Mouse (Mus musculus): ENCODE results near the gene Trim72.
"Not testable (repeated sequence)": the region's sequence is repeated elsewhere in the genome, so short reads cannot be mapped to it uniquely, and the experiment has no call there.

Trim72 gene

DNA sequence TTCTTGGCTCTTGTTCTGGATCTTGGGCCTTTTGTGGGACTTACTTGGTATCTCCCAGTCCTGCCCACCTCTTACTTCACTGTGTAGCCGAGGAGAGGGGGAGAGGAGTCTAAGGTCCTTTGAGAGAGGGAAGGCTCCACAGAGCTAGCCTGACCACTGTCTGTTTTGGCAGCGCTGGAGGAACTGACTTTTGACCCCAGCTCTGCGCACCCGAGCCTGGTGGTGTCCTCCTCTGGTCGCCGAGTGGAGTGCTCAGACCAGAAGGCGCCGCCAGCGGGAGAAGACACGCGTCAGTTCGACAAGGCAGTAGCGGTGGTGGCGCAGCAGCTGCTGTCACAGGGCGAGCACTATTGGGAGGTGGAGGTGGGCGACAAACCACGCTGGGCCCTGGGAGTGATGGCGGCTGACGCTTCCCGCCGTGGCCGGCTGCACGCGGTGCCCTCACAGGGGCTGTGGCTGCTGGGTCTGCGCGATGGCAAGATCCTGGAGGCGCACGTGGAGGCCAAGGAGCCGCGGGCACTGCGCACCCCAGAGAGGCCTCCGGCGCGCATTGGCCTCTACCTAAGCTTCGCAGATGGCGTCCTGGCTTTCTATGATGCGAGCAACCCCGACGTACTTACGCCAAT, 6.1 kb downstream of the Trim72 start:
- no peak for DNase-seq (ENCODE audit: low read depth)

GRCm38 (mm10) chr7:128012136-128012780, 8.5 kb downstream of the Trim72 start:
- DNase-seq (ENCODE audit: low read depth): no peak

GRCm38 (mm10) chr7:128013116-128013515, 9.4 kb downstream of the Trim72 start:
- no peak for DNase-seq (ENCODE audit: low read depth)

DNA sequence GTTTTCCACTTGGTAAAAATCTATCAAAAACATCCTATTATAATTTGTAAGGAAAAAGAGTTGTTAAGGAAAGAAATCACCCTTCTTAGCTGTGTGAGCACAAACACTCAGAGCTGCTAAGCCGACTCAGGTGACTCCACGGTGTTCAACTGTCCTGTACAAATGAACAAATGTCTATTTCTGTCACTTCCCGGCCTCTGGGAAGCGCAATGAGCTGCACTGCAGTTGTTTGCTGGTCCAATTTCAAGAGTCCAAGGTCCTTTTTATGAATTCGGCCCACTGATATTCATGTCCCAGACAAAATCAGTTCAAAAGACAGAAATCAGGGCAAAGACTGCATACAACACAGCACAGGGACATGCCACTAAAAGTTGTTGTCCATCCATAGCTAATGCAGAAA, 12.4 kb downstream of the Trim72 start:
- not testable (repeated sequence) for DNase-seq (ENCODE audit: low read depth)

GRCm38 (mm10) chr7:128016650-128017049, 12.9 kb downstream of the Trim72 start:
- no peak for DNase-seq (ENCODE audit: low read depth)

GRCm38 (mm10) chr7:128018275-128018674, 14.5 kb downstream of the Trim72 start:
- no peak for DNase-seq (ENCODE audit: low read depth)

- no peak for DNase-seq (ENCODE audit: low read depth)
Observed at GRCm38 (mm10) chr7:128019187-128019586, 15.4 kb downstream of the Trim72 start.

- DNase-seq (ENCODE audit: low read depth): no peak
Observed at GRCm38 (mm10) chr7:128022974-128023373, 19.2 kb downstream of the Trim72 start.

- DNase-seq (ENCODE audit: low read depth): no peak
Observed at GRCm38 (mm10) chr7:128023565-128023964, 19.8 kb downstream of the Trim72 start.

- DNase-seq (ENCODE audit: low read depth): no peak
Observed at GRCm38 (mm10) chr7:128024364-128024763, 20.6 kb downstream of the Trim72 start.

GRCm38 (mm10) chr7:128024932-128025331, 21.2 kb downstream of the Trim72 start:
- DNase-seq (ENCODE audit: low read depth): no peak

DNA sequence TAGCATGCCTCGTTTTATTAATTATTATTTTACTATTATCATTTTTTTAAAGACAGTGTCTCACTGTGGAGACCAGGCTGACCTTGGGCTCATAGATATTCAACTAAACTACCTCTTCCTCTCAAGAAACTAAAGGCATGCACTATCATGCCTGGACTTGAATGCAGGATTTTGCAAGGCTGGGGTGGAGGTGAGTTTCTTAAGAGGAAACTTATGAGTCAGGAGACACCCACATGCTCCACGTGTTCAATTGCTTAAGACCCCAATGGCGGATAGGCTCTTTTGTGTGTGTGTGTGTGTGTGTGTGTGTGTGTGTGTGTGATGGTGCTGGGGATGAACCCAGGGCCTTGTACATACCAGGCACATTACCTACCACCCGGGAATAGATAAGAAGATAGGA, 21.6 kb downstream of the Trim72 start:
- DNase-seq (ENCODE audit: low read depth): no peak

- DNase-seq (ENCODE audit: low read depth): no peak
Observed at GRCm38 (mm10) chr7:128031403-128031976, 27.7 kb downstream of the Trim72 start.

- no peak for DNase-seq (ENCODE audit: low read depth)
Observed at GRCm38 (mm10) chr7:128032290-128032988, 28.7 kb downstream of the Trim72 start.

- no peak for DNase-seq (ENCODE audit: low read depth)
Observed at GRCm38 (mm10) chr7:128032989-128033293, 29.2 kb downstream of the Trim72 start.

GRCm38 (mm10) chr7:128033616-128034015, 29.9 kb downstream of the Trim72 start:
- DNase-seq (ENCODE audit: low read depth): no peak

DNA sequence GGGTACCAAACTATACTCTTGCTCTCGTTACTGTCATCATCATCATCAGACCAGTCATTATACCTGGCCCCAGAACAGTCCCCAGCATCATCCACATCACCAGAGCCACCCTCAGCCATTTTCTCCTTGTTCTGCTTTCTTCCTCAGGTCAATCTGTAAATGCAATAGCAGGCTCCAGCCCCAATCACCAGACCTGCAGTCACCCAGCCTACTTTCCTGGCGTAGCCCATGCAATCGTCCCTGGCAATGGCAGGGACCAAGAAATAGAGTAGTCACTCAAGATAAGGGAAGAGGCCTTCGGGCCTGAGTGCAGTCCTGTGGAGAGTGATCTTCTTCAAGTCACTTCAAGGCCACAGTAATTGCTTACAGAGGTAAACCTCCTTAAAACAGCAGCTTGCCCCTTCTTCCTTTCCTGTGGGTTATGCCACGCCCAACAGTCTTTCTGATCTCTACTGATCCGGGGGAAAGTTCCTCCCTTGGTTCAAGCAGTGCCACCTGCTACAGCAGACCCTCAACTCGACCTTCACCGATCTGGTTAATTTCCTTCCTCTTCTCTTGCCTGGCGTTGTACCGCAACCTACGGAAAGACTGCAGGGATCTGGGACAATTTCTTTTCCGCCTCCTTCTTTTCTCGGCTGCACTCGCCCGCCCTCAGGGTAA, 38.5 kb downstream of the Trim72 start:
- not testable (repeated sequence) for DNase-seq (ENCODE audit: low read depth)

- DNase-seq (ENCODE audit: low read depth): no peak
Observed at GRCm38 (mm10) chr7:128044142-128044785, 40.5 kb downstream of the Trim72 start.

GRCm38 (mm10) chr7:128045640-128046039, 41.9 kb downstream of the Trim72 start:
- no peak for DNase-seq (ENCODE audit: low read depth)

DNA sequence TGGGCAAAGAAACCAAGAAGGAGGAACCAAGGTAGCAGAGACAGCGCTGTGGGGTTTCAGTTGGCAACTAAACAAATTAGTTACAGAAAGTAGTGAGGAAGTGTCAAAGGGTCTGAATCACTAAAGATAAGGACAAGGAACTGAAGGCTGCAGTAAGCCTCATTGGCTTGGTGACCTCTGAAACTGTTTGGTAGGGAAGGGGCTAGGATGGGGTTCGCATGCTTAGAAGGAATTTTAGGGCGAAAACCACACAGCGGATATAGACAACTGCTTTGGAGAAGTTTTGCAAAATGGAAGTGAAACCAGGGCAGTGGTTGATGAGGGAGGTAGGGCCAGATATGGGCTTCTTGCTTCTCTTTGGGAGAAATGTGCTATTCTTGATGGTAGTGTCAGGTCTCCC, 45.1 kb downstream of the Trim72 start:
- DNase-seq (ENCODE audit: low read depth): peak; percentile 48

- DNase-seq (ENCODE audit: low read depth): no peak
Observed at GRCm38 (mm10) chr7:128049254-128049653, 45.5 kb downstream of the Trim72 start.

DNA sequence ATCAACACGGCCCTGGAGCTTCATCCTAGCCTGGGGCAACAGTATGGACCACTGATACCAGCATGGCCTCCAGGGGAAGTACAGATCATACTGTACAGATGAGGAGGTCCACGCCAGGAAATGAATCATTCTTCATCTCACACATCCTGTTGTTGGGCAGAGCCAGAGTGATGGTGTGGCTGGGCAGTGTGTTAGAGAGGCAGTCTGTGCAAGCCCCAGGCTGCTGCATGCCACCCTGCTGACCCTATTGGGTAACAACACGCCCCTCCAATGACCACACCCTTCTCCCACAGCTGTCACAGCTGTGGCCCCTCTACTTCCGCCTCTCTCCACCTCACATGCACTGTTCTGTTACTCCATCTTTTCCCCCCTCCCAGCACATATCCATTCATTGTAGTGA, 47.0 kb downstream of the Trim72 start:
- peak; percentile 44 for DNase-seq (ENCODE audit: low read depth)
